Mouse (Mus musculus): ENCODE measurements around the gene Lrrfip2.

- TF ChIP-seq CTCF (IDR thresholded peaks at IDR 0.05; ENCODE audit: low read depth, low read length) (no peak), POLR2A (IDR thresholded peaks at IDR 0.05; ENCODE audit: extremely low read depth, insufficient read depth, low read length) (no peak)
Observed at GRCm38 (mm10) chr9:111094626-111095025, 22.8 kb upstream of the Lrrfip2 start.

Measured in liver, adult 2 months (tissue).